Mouse (Mus musculus) kidney, adult 2 months (tissue): ENCODE data around the gene Mdk. TPM values are rescaled to one million over a fixed set of nuclear protein-coding genes. Genes with fewer than 3 reads are reported as not detected.

Experiments used
- DNase-seq: peaks from one replicate; pipeline ENCODE4 v3.0.0; 2021
- H3K27ac ChIP-seq: fragments of 200-500 bp; 2 replicates; pipeline ENCODE4 v1.5.1; 2012; ENCODE audit warnings: low read depth, low read length, control low read depth, inconsistent platforms; ENCODE audit not compliant: insufficient read depth
- H3K27me3 ChIP-seq: fragments of 200-500 bp; replicated peaks from 2 replicates; pipeline ENCODE4 v1.6.1; 2012; ENCODE audit warnings: mild to moderate bottlenecking, moderate library complexity, low read length, inconsistent platforms; ENCODE audit not compliant: control insufficient read depth, insufficient read depth
- H3K36me3 ChIP-seq: fragments of 200-500 bp; 2 replicates; pipeline ENCODE4 v1.6.1; 2012; ENCODE audit warnings: mild to moderate bottlenecking, moderate library complexity, low read length, inconsistent platforms; ENCODE audit not compliant: control insufficient read depth, insufficient read depth
- H3K4me1 ChIP-seq: fragments of 200-500 bp; 2 replicates; pipeline ENCODE4 v1.6.1; 2011; ENCODE audit warnings: low read length; ENCODE audit not compliant: control insufficient read depth, insufficient read depth
- H3K4me3 ChIP-seq: fragments of 200-500 bp; 2 replicates; pipeline ENCODE4 v1.5.1; 2011; ENCODE audit warnings: mild to moderate bottlenecking, low read depth, low read length, control low read depth; ENCODE audit not compliant: insufficient read depth
- CTCF ChIP-seq: fragments of 200-500 bp; conservative IDR thresholded peaks from 2 replicates; pipeline ENCODE4 v1.5.1; 2011; ENCODE audit warnings: low read depth, mild to moderate bottlenecking, control low read depth, low read length, moderate library complexity, mixed read lengths; ENCODE audit not compliant: insufficient read depth, insufficient read length
- POLR2A ChIP-seq: fragments of 200-500 bp; IDR thresholded peaks from one replicate; pipeline ENCODE4 v1.6.1; 2011; ENCODE audit warnings: low read depth, low read length, control low read depth
- WGBS: fragments of 180-500 bp; shearing (Covaris S2); methylation state at CpG from one replicate; pipeline ENCODE4 v1.1.7; 2018; 5-methylcytosine and 5-hydroxymethylcytosine counted together
- polyA plus RNA-seq: library from polyadenylated mRNA; depleted of rRNA; stranded (reverse); fragments of >200 nt; gene quantifications from 2 replicates; pipeline ENCODE4 v1.2.3, GENCODE M21; 2012

The Mdk gene
- polyA plus RNA-seq, 1 experiment, result 80.1 TPM

- peak overlapping the region; percentile 7; the same call in 1 of the 2 replicates for H3K4me3 ChIP-seq
- H3K4me1 ChIP-seq, result peaks cover 14% of the 10 kb centered on the region
- peak overlapping the region; percentile 54 for H3K27ac ChIP-seq
- H3K27me3 ChIP-seq, result no peaks in the 10 kb centered on the region
- no peak for TF ChIP-seq POLR2A
- TF ChIP-seq CTCF, result no peak
- H3K36me3 ChIP-seq, result no peaks in the 10 kb centered on the region
- 36% methylated on average over 17 of the region's 17 CpGs for WGBS
- DNase-seq, result peak; percentile 89
Observed at GRCm38 (mm10) chr2:91949411-91950274, 17.5 kb upstream of the Mdk start.

- no peaks in the 10 kb centered on the region for H3K27me3 ChIP-seq
- no peak overlapping the region; the same call in 1 of the 2 replicates for H3K27ac ChIP-seq
- no peaks in the 10 kb centered on the region for H3K36me3 ChIP-seq
- peaks cover 14% of the 10 kb centered on the region for H3K4me1 ChIP-seq
- WGBS, result 63% methylated on average over 3 of the region's 3 CpGs
- no peak for DNase-seq
- H3K4me3 ChIP-seq, result no peak overlapping the region
- TF ChIP-seq CTCF (no peak), POLR2A (no peak)
Observed at GRCm38 (mm10) chr2:91948792-91949241, 16.7 kb upstream of the Mdk start.

GRCm38 (mm10) chr2:91948151-91948509 lies 16.0 kb upstream of the Mdk start:
- H3K36me3 ChIP-seq, result no peaks in the 10 kb centered on the region
- no peak overlapping the region for H3K4me3 ChIP-seq
- peaks cover 14% of the 10 kb centered on the region for H3K4me1 ChIP-seq
- no peak for TF ChIP-seq CTCF
- no peak for TF ChIP-seq POLR2A
- no peaks in the 10 kb centered on the region for H3K27me3 ChIP-seq
- H3K27ac ChIP-seq, result no peak overlapping the region
- WGBS, result 78% methylated on average over 6 of the region's 6 CpGs
- peak; percentile 71 for DNase-seq

GRCm38 (mm10) chr2:91947397-91948150 lies 15.5 kb upstream of the Mdk start:
- DNase-seq, result no peak
- H3K36me3 ChIP-seq, result no peaks in the 10 kb centered on the region
- H3K4me3 ChIP-seq, result no peak overlapping the region
- peaks cover 14% of the 10 kb centered on the region for H3K4me1 ChIP-seq
- H3K27me3 ChIP-seq, result no peaks in the 10 kb centered on the region
- no peak for TF ChIP-seq CTCF
- no peak overlapping the region for H3K27ac ChIP-seq
- 54% methylated on average over 11 of the region's 11 CpGs for WGBS

- Histone ChIP-seq H3K36me3 (no peaks in the 10 kb centered on the region), H3K4me1 (peaks cover 14% of the 10 kb centered on the region), H3K4me3 (no peak overlapping the region), H3K27me3 (no peaks in the 10 kb centered on the region), H3K27ac (no peak overlapping the region)
- DNase-seq, result no peak
- 47% methylated on average over 6 of the region's 6 CpGs for WGBS
- TF ChIP-seq CTCF (no peak), POLR2A (no peak)
Observed at GRCm38 (mm10) chr2:91946836-91947235, 14.7 kb upstream of the Mdk start.

GRCm38 (mm10) chr2:91945483-91945882 lies 13.4 kb upstream of the Mdk start, which contains the start of gene Gm9821:
Gene Gm9821 (plus strand): TSS chr2:91945703.
- no peak for DNase-seq
- H3K27ac ChIP-seq, result no peak within 1 kb of the TSS
- 82% methylated on average over 18 of the region's 18 CpGs for WGBS
- H3K36me3 ChIP-seq, result no peaks in the 10 kb centered on the region
- peaks cover 10% of the 10 kb centered on the region for H3K4me1 ChIP-seq
- H3K27me3 ChIP-seq, result no peaks in the 10 kb centered on the region
- TF ChIP-seq CTCF (no peak), POLR2A (no peak)
- H3K4me3 ChIP-seq, result no peak within 1 kb of the TSS
